22 mouse cellular contexts compared by ENCODE assay signal in the genomic region with DNA sequence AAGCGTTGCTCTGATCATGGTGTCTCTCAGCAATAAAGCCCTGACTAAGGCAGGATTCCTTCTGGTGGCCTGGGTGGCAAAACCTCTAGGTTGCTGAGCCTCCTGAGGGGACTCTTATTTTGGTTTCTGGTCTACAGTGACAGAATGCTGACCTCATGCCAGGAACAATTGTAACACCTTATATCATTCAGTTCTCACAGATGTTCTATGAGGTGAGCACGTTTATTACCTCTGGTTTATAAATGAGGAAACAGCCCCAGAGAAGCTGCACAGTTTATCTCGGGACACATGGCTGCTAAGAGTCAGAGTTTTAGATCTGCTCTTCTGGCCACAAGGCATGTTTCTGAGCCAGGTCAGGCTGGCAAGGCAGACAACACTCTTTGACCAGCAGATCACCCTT.
A peak's percentile ranks its signal among the peaks of the same experiment; 100 is the strongest.
DNase-seq lines count a peak whose midpoint lies in the region; ATAC-seq and TF ChIP-seq lines count a peak whose summit lies in the region.
"Had no signal": no experiment of that assay in that cellular context is flagged by ENCODE, and none has a peak within 500 bp of the region (broad histone marks: within the 10 kb centered on the region; RNA-seq: fewer than 3 reads in every experiment).

No protein-coding gene starts in this region.

- no peak for TF ChIP-seq CTCF in heart, postnatal 0 days (IDR thresholded peaks at IDR 0.05; ENCODE audit: low read depth)

- no peaks in the 10 kb centered on the region for H3K36me3 ChIP-seq in heart, postnatal 0 days (replicated peaks; ENCODE audit: control insufficient read depth, insufficient read depth, low read length)
- no peaks in the 10 kb centered on the region for H3K36me3 ChIP-seq in heart, embryonic 11.5 days (ENCODE audit: control insufficient read depth, insufficient read depth, low read length)
- H3K36me3 ChIP-seq in intestine, embryonic 14.5 days (ENCODE audit: control insufficient read depth, insufficient read depth, low read length) = no peaks in the 10 kb centered on the region
- no peaks in the 10 kb centered on the region for H3K36me3 ChIP-seq in forebrain, embryonic 16.5 days (ENCODE audit: control insufficient read depth, insufficient read depth)
- H3K36me3 ChIP-seq: embryonic facial prominence, embryonic 10.5 days; forebrain, embryonic 10.5 days; heart, embryonic 15.5 days; hindbrain, embryonic 12.5 days had no signal

- H3K4me1 ChIP-seq in heart, postnatal 0 days (ENCODE audit: control insufficient read depth, insufficient read depth) = no peaks in the 10 kb centered on the region
- H3K4me1 ChIP-seq in heart, embryonic 11.5 days (ENCODE audit: control insufficient read depth, insufficient read depth, low read length) = no peaks in the 10 kb centered on the region
- H3K4me1 ChIP-seq in intestine, embryonic 14.5 days (replicated peaks; ENCODE audit: control insufficient read depth, insufficient read depth, low read length) = no peaks in the 10 kb centered on the region
- no peaks in the 10 kb centered on the region for H3K4me1 ChIP-seq in forebrain, embryonic 16.5 days (replicated peaks; ENCODE audit: control insufficient read depth, insufficient read depth, low read length)
- H3K4me1 ChIP-seq: embryonic facial prominence, embryonic 10.5 days; forebrain, embryonic 10.5 days; heart, embryonic 15.5 days; hindbrain, embryonic 12.5 days had no signal

- no peak overlapping the region for H3K4me3 ChIP-seq in heart, postnatal 0 days (ENCODE audit: low read depth, low read length)
- H3K4me3 ChIP-seq in heart, embryonic 11.5 days (ENCODE audit: low read depth, low read length) = no peak overlapping the region
- H3K4me3 ChIP-seq in intestine, embryonic 14.5 days (ENCODE audit: low read depth, low read length) = no peak overlapping the region
- H3K4me3 ChIP-seq in forebrain, embryonic 16.5 days (replicated peaks; ENCODE audit: low read length) = no peak overlapping the region
- H3K4me3 ChIP-seq: embryonic facial prominence, embryonic 10.5 days; forebrain, embryonic 10.5 days; heart, embryonic 15.5 days; hindbrain, embryonic 12.5 days had no signal

- no peaks in the 10 kb centered on the region for H3K9me3 ChIP-seq in heart, postnatal 0 days (replicated peaks; ENCODE audit: control insufficient read depth, low read length)
- H3K9me3 ChIP-seq in heart, embryonic 11.5 days (replicated peaks; ENCODE audit: control insufficient read depth, low read length) = no peaks in the 10 kb centered on the region
- H3K9me3 ChIP-seq in intestine, embryonic 14.5 days (ENCODE audit: control insufficient read depth, low read length) = no peaks in the 10 kb centered on the region
- no peaks in the 10 kb centered on the region for H3K9me3 ChIP-seq in forebrain, embryonic 16.5 days (ENCODE audit: control insufficient read depth, low read length)
- H3K9me3 ChIP-seq: embryonic facial prominence, embryonic 10.5 days; forebrain, embryonic 10.5 days; heart, embryonic 15.5 days; hindbrain, embryonic 12.5 days had no signal

- 33% methylated on average over 3 of the region's 3 CpGs for WGBS in heart, postnatal 0 days
- 56% methylated on average over 3 of the region's 3 CpGs for WGBS in heart, embryonic 11.5 days (ENCODE audit: insufficient replicate concordance)
- 41% methylated on average over 3 of the region's 3 CpGs for WGBS in intestine, embryonic 14.5 days
- WGBS in forebrain, embryonic 16.5 days = 82% methylated on average over 3 of the region's 3 CpGs

- H3K27ac ChIP-seq in heart, postnatal 0 days (ENCODE audit: low read depth) = no peak overlapping the region
- no peak overlapping the region for H3K27ac ChIP-seq in heart, embryonic 11.5 days (ENCODE audit: low read depth, low read length)
- H3K27ac ChIP-seq in intestine, embryonic 14.5 days (ENCODE audit: low read depth) = no peak overlapping the region
- H3K27ac ChIP-seq in forebrain, embryonic 16.5 days (ENCODE audit: low read length) = no peak overlapping the region
- H3K27ac ChIP-seq: embryonic facial prominence, embryonic 10.5 days; forebrain, embryonic 10.5 days; heart, embryonic 15.5 days; hindbrain, embryonic 12.5 days had no signal

- peak; percentile 21 for DNase-seq in heart, postnatal 0 days (ENCODE audit: low spot score)
- DNase-seq in intestine, embryonic 14.5 days (ENCODE audit: low spot score) = peak; percentile 45
- DNase-seq in adrenal gland, postnatal 36 days = no peak
- no peak for DNase-seq in adrenal gland, postnatal 14 days
- DNase-seq: adrenal gland, adult 2 months; cerebellum, adult 11 months; cerebellum, adult 9-11 months; cerebellum, postnatal 36 days; gastrocnemius, postnatal 10 days; heart, postnatal 36 days; kidney, adult 8-10 months had no signal

- peak; percentile 39 for ATAC-seq in heart, postnatal 0 days (ENCODE audit: insufficient read depth, low read depth)
- no peak for ATAC-seq in heart, embryonic 11.5 days (replicated peaks; ENCODE audit: insufficient number of reproducible peaks, low FRiP score, low TSS enrichment)
- ATAC-seq in common myeloid progenitor, adult 5-6 weeks (replicated peaks; ENCODE audit: low read depth, poor library complexity, severe bottlenecking) = peak; percentile 22; the same call in 1 of the 2 replicates
- ATAC-seq in intestine, embryonic 14.5 days (replicated peaks; ENCODE audit: low FRiP score, low TSS enrichment, low read depth) = no peak
- peak; percentile 39 for ATAC-seq in megakaryocyte progenitor cell, adult 5-6 weeks (replicated peaks; ENCODE audit: poor library complexity)
- ATAC-seq in forebrain, embryonic 16.5 days = no peak
- ATAC-seq: forebrain, embryonic 14.5 days; hindbrain, embryonic 16.5 days; inflammation-experienced regulatory T-cells, adult 6 months had no signal

- no peak overlapping the region for H3K4me2 ChIP-seq in heart, postnatal 0 days (ENCODE audit: low read depth, low read length)
- no peak overlapping the region for H3K4me2 ChIP-seq in heart, embryonic 11.5 days
- H3K4me2 ChIP-seq in intestine, embryonic 14.5 days (ENCODE audit: low read length) = no peak overlapping the region
- H3K4me2 ChIP-seq in forebrain, embryonic 16.5 days (ENCODE audit: low read length) = no peak overlapping the region
- H3K4me2 ChIP-seq: heart, embryonic 15.5 days; hindbrain, embryonic 12.5 days had no signal

- H3K27me3 ChIP-seq in heart, postnatal 0 days (ENCODE audit: control insufficient read depth, insufficient read depth, low read length) = no peaks in the 10 kb centered on the region
- no peaks in the 10 kb centered on the region for H3K27me3 ChIP-seq in heart, embryonic 11.5 days (ENCODE audit: control insufficient read depth, insufficient read depth, low read length)
- H3K27me3 ChIP-seq in intestine, embryonic 14.5 days (replicated peaks; ENCODE audit: control insufficient read depth, insufficient read depth, low read length) = no peaks in the 10 kb centered on the region
- no peaks in the 10 kb centered on the region for H3K27me3 ChIP-seq in forebrain, embryonic 16.5 days (replicated peaks; ENCODE audit: control insufficient read depth, insufficient read depth, low read length)
- H3K27me3 ChIP-seq: heart, embryonic 15.5 days; hindbrain, embryonic 12.5 days had no signal

- no peak overlapping the region for H3K9ac ChIP-seq in heart, postnatal 0 days (replicated peaks; ENCODE audit: low read depth, low read length)
- H3K9ac ChIP-seq in heart, embryonic 11.5 days (ENCODE audit: low read depth, low read length) = no peak overlapping the region
- H3K9ac ChIP-seq in intestine, embryonic 14.5 days (ENCODE audit: low read length) = no peak overlapping the region
- no peak overlapping the region for H3K9ac ChIP-seq in forebrain, embryonic 16.5 days (replicated peaks; ENCODE audit: low read depth, low read length)
- H3K9ac ChIP-seq: heart, embryonic 15.5 days; hindbrain, embryonic 12.5 days had no signal

- TF ChIP-seq EP300 in heart, postnatal 0 days (IDR thresholded peaks at IDR 0.05; ENCODE audit: low read depth) = no peak

Comparison
In these comparisons a context has a peak if more than half of its experiments do, and no peak if none do; other contexts are left out.
1. ATAC-seq: peak in heart, postnatal 0 days (single experiment), common myeloid progenitor, adult 5-6 weeks (single experiment) and megakaryocyte progenitor cell, adult 5-6 weeks (single experiment); none in heart, embryonic 11.5 days (single experiment), intestine, embryonic 14.5 days (single experiment) and forebrain, embryonic 16.5 days (single experiment).
2. DNase-seq: peak in heart, postnatal 0 days (single experiment) and intestine, embryonic 14.5 days (single experiment); none in adrenal gland, postnatal 36 days (0 of 2) and adrenal gland, postnatal 14 days (single experiment).